Mouse (Mus musculus): ENCODE results near the gene Vgll4.

Gene Vgll4

GRCm38 (mm10) chr6:114969213-114970120, at the start of gene Vgll4:
Gene Vgll4, minus strand, starts transcription at chr6:114969994.
- peak; percentile 96 for DNase-seq (ENCODE audit: extremely low read depth, insufficient read length, low spot score)

- no peak for DNase-seq (ENCODE audit: extremely low read depth, insufficient read length, low spot score)
Measured at GRCm38 (mm10) chr6:115015461-115015860, 45.7 kb upstream of the Vgll4 start.

- no peak for DNase-seq (ENCODE audit: extremely low read depth, insufficient read length, low spot score)
Measured at GRCm38 (mm10) chr6:115013574-115013973, 43.8 kb upstream of the Vgll4 start.

GRCm38 (mm10) chr6:115011792-115012191, 42.0 kb upstream of the Vgll4 start:
- DNase-seq (ENCODE audit: extremely low read depth, insufficient read length, low spot score) = no peak

GRCm38 (mm10) chr6:115010815-115011214, 41.0 kb upstream of the Vgll4 start:
- DNase-seq (ENCODE audit: extremely low read depth, insufficient read length, low spot score) = no peak

- DNase-seq (ENCODE audit: extremely low read depth, insufficient read length, low spot score) = no peak
Measured at GRCm38 (mm10) chr6:115010304-115010703, 40.5 kb upstream of the Vgll4 start.

- DNase-seq (ENCODE audit: extremely low read depth, insufficient read length, low spot score) = peak; percentile 64
Measured at GRCm38 (mm10) chr6:115007728-115008127, 37.9 kb upstream of the Vgll4 start.

GRCm38 (mm10) chr6:115006948-115007347, 37.2 kb upstream of the Vgll4 start:
- DNase-seq (ENCODE audit: extremely low read depth, insufficient read length, low spot score) = no peak

- DNase-seq (ENCODE audit: extremely low read depth, insufficient read length, low spot score) = no peak
Measured at GRCm38 (mm10) chr6:115006065-115006464, 36.3 kb upstream of the Vgll4 start.

GRCm38 (mm10) chr6:115005351-115005890, 35.6 kb upstream of the Vgll4 start:
- DNase-seq (ENCODE audit: extremely low read depth, insufficient read length, low spot score) = peak; percentile 65

GRCm38 (mm10) chr6:115004636-115005035, 34.8 kb upstream of the Vgll4 start:
- DNase-seq (ENCODE audit: extremely low read depth, insufficient read length, low spot score) = no peak

- no peak for DNase-seq (ENCODE audit: extremely low read depth, insufficient read length, low spot score)
Measured at GRCm38 (mm10) chr6:114998374-114999031, 28.7 kb upstream of the Vgll4 start.

GRCm38 (mm10) chr6:114997471-114997870, 27.7 kb upstream of the Vgll4 start:
- DNase-seq (ENCODE audit: extremely low read depth, insufficient read length, low spot score) = no peak

- no peak for DNase-seq (ENCODE audit: extremely low read depth, insufficient read length, low spot score)
Measured at GRCm38 (mm10) chr6:114996910-114997309, 27.1 kb upstream of the Vgll4 start.

GRCm38 (mm10) chr6:114994079-114994478, 24.3 kb upstream of the Vgll4 start:
- DNase-seq (ENCODE audit: extremely low read depth, insufficient read length, low spot score) = no peak

- DNase-seq (ENCODE audit: extremely low read depth, insufficient read length, low spot score) = no peak
Measured at GRCm38 (mm10) chr6:114993659-114994058, 23.9 kb upstream of the Vgll4 start.

- no peak for DNase-seq (ENCODE audit: extremely low read depth, insufficient read length, low spot score)
Measured at GRCm38 (mm10) chr6:114991909-114992308, 22.1 kb upstream of the Vgll4 start.

GRCm38 (mm10) chr6:114988619-114988980, 18.8 kb upstream of the Vgll4 start:
- peak; percentile 77 for DNase-seq (ENCODE audit: extremely low read depth, insufficient read length, low spot score)

GRCm38 (mm10) chr6:114987966-114988618, 18.3 kb upstream of the Vgll4 start:
- no peak for DNase-seq (ENCODE audit: extremely low read depth, insufficient read length, low spot score)

GRCm38 (mm10) chr6:114982671-114983070, 12.9 kb upstream of the Vgll4 start:
- DNase-seq (ENCODE audit: extremely low read depth, insufficient read length, low spot score) = no peak

- DNase-seq (ENCODE audit: extremely low read depth, insufficient read length, low spot score) = no peak
Measured at GRCm38 (mm10) chr6:114979715-114980114, 9.9 kb upstream of the Vgll4 start.
